Mouse (Mus musculus): ENCODE data around the gene Uqcc1.

The Uqcc1 gene

DNA sequence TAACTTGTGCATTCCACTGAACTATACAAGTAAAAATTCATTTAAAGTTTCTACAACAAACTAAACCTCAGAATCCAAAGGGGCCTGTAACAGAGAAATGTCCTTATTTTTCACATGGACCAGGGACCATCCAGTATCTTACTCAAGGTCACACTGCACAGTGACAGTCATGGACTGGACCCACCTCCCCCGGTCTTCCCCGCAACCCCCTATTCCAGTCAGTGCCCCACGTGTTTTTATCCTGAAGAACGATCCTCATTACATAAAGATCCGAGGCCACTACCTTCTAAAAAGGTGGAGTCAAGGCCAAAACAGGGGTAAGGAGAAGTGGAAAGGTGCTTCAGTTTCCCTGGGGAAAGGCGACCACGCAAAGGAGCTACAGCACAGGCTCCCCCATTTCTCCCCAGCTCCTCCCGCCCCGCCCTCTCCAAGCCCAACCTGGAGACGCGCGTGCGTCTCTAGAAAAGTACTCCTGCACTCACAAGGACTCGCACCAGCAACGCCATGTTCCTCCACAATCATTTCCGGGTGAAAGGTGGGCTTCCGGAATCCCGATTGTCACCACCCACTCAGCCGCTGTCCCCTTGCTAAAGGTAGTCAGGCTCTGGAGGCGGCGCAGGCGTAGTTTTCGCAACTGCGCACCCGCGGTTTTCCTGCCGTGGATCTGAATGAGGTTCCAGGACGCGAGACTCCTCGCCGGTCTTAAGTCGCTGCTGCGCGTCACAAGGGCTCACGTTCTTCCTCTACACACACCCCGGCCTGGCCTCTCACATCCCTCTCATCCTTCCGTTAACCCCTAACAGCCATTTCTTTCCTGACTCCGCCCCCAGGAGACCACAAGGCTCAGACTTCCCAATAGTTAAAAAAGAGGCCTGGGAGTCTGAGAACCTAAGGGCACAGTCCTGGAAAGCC is at the start of gene Uqcc1:
Gene Uqcc1, minus strand, starts transcription at position 780 of the 912 bp plus-strand sequence.
- in situ Hi-C loops (cut with MseI, MboI), result no loop called here

DNA sequence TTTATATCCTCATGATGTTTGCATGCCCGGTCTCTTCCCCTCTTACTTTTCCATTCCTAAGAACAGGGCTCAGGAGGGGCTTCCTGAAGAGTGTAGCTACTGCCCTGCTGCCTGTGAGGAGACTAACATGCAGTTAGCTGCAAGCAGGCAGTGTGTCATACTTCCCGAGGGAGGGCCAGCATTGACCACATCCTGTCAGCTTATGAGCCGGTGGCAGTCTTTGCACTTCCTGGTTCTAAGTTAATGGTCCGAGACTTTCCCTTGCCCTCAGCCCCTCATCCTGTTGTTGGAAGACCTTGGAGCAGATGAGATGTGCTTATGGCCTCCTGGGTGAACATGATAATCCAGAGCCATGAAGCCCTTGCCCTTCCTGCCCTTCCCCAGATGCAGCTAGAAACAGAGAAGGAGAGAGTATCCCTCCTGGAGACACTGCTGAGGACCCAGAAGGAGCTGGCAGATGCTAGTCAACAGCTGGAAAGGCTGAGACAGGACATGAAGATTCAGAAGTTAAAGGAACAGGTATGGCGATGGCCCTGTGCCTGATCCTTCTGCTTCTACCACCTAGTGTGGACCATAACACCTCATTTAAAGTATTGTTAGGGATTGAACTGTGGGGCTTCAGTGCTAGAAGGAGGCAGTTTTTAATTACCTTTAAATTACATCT is 49.4 kb upstream of the Uqcc1 start:
- in situ Hi-C loops (cut with MseI, MboI), result no loop called here

DNA sequence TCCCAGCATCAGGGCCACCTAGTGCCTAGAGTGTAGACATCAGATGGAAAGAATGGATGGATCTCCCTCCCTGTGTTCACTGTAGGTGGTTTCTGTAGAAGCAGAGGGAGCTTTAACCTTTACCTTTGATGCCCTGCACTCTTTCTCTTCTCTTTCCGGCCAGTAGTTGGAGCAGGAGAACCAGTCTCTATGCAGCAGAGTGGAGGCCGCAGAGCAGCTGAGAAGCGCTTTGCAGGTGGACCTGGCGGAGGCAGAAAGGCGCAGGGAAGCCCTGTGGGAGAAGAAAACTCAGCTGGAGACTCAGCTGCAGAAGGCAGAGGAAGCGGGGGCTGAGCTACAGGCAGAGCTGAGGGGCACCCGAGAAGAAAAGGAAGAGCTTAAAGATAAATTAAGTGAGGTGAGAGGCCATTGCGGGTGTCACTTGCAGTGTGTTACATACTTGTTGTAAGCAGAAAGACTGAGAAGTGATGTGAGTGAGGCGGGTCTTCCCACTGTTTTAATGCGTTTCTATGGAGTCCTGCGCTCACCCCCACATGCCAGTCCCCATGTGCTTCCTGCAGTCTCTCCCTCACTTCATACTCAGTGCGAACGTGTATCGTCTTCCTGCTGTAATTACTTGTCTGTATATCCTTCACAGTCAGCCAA is 44.1 kb upstream of the Uqcc1 start:
- in situ Hi-C loops (cut with MseI, MboI), result no loop called here

DNA sequence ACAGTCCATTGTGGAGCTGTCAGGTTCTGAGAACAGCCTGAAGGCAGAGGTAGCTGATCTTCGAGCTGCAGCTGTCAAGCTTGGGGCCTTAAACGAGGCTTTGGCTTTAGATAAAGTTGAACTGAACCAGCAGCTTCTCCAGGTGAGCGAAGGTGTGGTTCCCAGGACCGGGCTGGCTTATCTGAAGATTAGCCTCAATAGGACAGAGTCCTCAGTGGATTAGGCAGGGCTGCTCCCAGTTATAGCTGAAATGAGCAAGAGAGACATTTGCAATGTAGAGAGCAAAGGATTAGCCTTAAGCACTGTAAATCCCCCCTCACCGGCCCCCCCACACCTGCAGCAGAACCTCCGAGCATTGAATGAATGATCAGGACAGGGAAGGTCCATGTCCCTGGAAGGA is 43.2 kb upstream of the Uqcc1 start:
- in situ Hi-C loops (cut with MseI, MboI), result no loop called here

DNA sequence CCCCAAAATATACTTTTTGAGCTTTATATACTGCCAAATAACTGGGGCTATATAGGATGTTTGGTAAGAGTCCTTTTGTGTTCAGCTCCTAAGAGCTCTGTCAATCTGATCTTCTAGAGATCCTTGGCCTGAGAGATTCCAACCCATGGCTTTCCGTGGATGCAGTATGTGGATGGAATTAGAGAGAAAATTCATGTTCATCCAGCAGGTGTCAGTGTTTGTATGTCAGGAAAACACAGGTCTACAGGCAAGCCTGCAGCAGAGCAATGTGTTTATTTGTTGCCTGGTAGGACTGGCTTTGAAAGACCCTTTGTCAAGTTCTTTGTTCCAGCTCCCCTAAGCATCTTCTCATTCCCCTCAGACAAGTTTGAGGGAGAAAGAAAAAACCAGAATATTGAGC is 32.9 kb upstream of the Uqcc1 start:
- in situ Hi-C loops (cut with MseI, MboI), result no loop called here

DNA sequence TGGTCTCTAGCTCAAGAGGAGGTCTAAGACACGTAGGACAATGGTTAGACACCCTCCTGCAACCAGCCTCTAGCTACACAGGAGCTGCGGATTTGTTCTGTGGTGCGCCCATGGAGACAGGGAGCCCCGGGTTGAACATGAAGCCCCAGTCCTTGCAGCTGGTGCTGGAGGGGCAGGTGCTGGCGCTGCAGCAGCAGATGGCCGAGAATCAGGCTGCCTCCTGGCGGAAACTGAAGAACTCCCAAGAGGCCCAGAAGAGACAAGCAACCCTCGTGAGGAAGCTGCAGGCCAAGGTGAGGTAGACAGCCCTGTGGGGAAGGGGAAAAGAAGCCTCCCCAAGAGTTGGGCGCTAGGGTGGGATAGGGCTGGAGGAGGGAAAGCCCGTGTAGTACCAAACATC is 31.8 kb upstream of the Uqcc1 start:
- in situ Hi-C loops (cut with MseI, MboI), result no loop called here

DNA sequence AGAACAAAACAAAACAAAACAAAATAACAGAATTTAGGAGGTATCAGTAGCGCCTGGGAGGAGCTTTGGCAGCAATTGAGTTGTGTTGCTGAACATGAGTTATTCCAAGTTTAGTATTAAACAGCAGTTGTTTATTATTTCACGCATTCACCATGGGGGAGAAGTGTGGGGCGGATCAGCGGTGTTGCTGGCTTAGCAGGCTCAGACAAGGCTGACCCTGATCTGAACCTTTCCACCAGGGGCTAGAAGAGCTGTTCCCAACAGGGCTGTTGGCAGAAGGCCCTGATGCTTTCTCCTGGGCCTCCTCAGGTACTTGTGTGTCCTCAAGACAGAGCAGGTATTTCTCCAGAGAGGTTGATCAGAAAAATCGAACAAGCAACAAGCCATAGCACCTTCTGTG is 29.9 kb upstream of the Uqcc1 start:
- in situ Hi-C loops (cut with MseI, MboI), result no loop called here

DNA sequence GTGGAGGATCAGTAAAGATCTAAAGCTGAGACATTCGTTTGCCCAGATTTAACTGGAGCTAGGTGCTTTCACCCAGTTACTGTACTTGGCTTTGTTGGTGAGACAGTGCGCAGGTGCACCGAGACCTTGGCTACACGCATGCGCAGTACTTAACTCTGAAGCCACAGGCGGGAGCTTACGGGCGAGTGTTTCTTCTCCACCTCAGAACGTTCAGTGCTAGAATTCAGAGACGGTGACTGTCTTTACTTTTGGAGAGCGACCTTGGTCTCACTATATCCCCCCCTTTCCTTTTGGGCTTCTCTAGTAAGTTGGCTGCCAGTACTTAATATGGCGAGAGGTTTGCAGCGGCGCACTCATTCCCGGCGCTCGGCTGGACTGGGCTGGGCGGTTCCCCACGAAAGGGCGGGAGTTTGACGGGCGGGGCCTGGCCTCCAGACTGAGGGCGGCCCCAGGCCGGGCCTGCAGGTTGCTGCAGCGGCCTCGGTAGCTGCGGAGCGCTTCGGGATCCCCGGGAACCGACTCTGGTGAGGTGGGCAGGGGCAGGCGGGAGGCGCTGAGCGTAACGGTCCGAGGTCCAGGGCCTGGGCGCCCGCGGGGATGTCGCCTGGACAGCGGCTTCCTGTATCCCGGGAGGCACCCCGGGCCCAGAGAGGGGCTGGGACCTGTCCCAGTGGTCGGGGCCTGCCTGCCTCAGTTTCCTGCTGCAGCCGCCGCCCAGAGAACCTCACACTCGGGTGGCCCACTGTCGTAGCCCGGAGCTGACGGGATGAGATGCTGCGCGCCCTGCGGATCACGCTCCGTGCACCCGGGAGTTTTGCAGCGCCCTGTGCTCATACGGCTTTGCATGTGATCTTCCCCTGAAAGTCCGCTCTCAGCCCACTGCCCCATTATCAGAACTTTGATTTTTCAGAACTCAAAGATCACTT is 26.3 kb upstream of the Uqcc1 start, which contains the start of gene Cep250:
Gene Cep250, plus strand, starts transcription at position 325 of the 926 bp plus-strand sequence.
- in situ Hi-C loops (cut with MseI, MboI), result no loop called here

DNA sequence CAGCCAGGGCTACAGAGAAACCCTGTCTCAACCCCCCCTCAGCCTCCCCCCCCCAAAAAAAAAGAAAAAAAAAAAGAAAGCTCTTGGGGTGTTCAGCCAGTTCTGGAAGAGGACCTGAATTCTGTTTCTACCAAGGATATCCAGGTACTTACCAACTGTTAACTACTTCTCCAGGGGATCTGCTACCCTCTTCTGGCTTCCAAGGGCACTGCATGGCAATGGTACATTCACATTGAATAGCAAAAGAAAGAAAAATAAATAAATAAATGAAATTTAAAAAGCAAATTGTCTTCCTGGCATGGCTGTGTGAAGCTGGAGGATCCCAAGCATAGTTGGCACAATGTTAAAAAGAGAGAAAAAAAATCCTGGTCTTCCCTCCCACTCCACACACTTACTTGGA is 21.9 kb upstream of the Uqcc1 start:
- in situ Hi-C loops (cut with MseI, MboI), result no loop called here

DNA sequence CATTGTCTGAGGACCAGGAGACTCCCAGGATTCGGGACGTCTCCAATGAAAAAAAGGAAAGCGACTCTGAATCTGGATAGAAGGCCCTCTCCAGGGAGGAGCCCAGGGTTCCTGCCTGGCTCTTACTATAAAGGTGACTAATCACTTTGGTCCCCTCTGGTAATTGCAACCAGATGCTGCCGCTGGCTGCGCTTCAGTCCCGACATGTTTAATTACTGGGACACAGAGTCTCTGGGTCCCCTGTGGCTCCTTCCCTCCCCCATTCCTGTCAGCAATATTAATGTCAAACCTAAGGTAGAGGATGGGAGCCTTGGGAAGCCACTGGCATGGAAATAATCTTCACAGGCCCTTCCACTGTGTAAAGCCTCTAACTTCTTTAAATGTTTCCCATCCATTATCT is 19.3 kb upstream of the Uqcc1 start:
- in situ Hi-C loops (cut with MseI, MboI), result loop anchor here (5.0 kb wide), 2 partner anchors 102 to 107 kb away; no protein-coding TSS in a partner anchor

DNA sequence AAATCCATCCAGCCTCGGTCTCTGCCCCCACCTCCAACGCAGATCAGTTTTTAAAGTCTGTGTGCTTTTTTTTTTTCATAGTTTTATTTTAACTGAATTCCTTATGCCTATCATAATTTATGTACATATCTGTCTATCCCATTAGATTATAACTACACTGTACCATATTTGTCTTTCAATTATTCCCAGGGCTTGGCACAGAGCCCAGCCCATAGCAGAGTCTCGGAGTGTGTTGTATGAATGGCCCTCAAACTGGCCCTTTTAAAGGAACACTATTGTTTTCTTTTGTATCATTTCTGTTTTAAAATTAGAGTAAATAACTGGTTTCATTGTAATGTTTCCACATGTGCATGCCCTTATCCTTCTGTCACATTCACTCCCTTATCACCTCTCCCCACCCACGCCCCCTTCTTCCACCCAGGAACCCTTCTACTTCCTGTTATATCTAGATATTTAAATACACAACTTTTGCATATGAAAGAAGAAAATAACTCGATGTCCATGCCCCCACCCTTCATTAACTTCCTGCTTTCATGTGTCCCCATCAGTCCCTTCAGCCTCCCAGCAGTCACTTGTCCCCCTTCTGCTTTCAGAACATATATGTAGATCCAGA is 17.4 kb upstream of the Uqcc1 start:
- in situ Hi-C loops (cut with MseI, MboI), result loop anchor here (5.0 kb wide), 2 partner anchors 100 to 105 kb away; no protein-coding TSS in a partner anchor

DNA sequence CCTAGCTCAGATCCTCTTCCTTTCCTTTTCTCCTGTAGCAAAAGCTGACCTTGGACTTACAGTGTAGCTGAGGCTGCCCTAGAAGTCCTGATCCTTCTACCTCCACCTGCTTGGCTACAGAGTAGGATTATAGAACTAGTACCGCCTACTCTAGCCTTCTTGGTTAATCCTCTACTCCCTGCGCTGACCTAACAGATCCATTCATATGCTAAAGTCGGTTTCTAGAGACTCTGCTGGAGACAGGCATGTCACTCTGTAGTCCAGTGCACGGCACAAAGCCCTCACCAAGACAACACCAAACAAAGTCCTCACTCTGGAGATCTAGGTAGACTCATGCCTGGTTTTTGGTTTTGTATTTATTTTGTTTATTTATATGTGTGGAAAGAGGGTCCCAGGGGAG is 16.4 kb upstream of the Uqcc1 start:
- in situ Hi-C loops (cut with MseI, MboI), result loop anchor here (5.0 kb wide), 2 partner anchors 99 to 104 kb away; no protein-coding TSS in a partner anchor

DNA sequence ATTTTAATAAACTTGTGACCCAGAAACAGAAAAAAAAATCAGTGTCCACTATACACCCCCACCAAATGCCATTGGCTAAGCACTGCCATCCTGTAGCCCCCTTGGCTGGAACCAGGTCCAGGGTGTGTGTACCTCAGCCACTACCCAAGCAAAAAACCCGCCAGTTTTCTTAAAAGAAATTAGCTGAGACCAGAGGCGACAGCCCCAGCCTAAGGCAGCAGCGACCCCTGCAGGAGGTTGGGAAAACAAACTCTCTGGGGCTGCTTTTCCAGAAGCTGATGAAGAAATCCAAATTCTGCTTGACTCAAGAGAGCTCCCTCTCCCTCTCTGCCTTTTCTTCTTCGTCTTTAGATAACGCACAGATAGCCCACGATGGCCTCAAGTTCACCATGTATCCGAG is 16.0 kb upstream of the Uqcc1 start:
- in situ Hi-C loops (cut with MseI, MboI), result loop anchor here (5.0 kb wide), 2 partner anchors 99 to 104 kb away; no protein-coding TSS in a partner anchor

DNA sequence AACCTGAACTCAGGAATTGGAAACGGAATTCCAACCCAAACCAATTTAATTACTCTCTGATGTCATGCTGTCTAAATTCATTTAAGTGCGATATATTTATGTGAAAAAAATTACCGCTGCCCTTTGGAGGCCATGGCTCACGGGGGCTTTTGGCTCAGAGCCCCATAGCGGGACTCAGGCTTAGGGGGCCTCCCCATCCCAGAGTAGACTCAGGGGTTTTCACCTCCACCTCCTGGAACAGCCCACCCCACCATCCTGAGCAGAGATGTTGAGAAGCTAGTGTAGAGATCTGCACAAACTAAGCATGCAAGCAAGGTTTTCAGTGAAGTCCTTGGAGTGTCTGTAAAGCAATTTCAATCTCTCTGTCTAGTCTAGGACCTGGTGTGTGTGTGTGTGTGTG is 15.5 kb upstream of the Uqcc1 start:
- in situ Hi-C loops (cut with MseI, MboI), result loop anchor here (5.0 kb wide), 2 partner anchors 98 to 103 kb away; no protein-coding TSS in a partner anchor

DNA sequence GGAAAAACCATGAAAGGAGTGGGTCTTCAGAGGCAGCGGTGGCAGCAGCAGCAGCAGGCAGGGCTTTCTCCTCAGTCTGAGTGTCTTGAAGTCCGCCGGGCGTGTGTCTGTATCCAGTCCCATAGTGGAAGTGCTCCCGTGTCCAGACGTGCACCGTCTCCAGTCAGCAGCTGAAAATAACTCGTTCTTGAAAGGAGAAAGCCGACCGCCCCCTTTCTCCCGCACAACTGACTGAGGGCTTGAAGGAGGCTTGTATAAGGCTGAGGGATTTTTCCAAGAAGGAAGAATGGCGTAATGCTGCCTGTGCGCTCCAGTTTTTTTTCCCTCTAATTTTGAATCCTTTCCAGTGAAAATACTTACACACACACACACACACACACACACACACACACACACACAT is 15.0 kb upstream of the Uqcc1 start, which contains the start of gene Gdf5:
Gene Gdf5, minus strand, starts transcription at position 244 of the 400 bp plus-strand sequence.
- in situ Hi-C loops (cut with MseI, MboI), result loop anchor here (5.0 kb wide), 2 partner anchors 98 to 103 kb away; no protein-coding TSS in a partner anchor

DNA sequence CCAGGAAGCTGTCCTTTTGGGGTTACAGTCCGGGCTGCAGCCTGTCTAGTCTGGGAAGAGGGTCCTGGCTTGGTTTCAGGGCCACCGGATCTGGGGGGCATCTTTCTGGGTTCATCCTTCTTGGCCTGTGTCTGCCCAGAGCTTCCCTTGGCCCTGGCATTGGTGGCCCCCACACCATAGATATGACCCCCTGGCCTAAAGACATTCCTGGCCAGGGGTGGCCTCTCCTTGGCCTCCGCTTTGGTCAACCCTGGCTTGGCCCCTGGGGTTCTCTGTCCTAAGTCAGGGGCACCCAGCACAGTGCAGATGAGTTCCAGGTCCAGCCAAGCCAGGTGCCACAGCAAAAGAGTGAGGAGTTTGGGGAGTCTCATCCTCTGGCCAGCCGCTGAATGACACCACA is 14.6 kb upstream of the Uqcc1 start:
- in situ Hi-C loops (cut with MseI, MboI), result loop anchor here (5.0 kb wide), 2 partner anchors 97 to 102 kb away; no protein-coding TSS in a partner anchor

DNA sequence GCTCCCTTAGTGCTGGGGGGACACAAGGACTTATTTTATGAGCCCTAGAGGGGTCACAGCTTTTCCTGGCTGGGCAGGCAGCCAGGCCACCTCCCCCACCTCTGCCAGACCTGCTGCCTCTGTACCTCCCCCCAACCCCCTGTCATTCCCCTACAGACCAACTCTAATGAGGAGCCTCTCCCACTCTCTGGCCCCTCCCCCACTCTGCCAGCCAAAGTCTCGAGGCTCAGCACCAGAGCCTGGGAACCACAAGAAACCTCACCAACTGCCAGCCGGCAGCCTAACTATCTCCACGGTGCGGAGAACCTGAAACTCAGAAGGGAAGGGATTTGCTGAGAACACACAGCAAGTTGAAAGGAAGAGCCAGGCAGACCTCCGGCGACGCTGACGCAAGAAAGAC is 13.4 kb upstream of the Uqcc1 start:
- in situ Hi-C loops (cut with MseI, MboI), result no loop called here

DNA sequence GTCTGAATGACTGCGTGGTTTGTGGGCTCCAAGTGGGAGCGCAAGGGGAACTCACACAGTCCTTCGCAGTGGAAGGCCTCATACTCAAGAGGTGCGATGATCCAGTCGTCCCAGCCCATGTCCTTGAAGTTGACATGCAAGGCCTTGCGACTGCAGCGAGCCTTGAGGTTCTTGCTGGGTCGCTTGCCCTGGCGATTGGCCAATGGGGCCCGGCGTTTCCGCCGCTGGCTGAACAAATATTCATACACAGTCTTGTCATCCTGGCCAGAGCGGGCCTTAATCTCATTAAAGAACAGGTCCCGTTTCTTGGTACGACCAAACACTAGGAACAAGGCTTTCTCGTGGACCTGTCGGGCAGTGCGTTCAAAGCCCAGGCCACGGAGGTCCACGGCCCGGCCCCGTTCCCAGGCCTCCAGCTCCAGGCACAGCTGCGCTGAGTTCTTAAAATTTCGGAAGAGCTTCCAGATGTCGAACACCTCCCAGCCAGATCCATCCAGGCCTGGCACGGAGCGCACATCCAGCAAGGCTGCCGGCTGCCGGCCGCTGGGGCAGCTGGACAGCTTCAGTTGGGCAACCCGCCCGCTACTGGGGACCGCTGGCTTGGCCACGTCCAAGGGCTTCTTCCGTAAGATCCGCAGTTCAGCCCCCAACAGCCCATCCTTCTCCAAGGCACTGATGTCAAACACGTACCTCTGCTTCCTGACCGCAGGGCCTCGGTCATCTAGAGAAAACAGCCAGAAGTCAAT is 11.8 kb upstream of the Uqcc1 start:
- in situ Hi-C loops (cut with MseI, MboI), result no loop called here

DNA sequence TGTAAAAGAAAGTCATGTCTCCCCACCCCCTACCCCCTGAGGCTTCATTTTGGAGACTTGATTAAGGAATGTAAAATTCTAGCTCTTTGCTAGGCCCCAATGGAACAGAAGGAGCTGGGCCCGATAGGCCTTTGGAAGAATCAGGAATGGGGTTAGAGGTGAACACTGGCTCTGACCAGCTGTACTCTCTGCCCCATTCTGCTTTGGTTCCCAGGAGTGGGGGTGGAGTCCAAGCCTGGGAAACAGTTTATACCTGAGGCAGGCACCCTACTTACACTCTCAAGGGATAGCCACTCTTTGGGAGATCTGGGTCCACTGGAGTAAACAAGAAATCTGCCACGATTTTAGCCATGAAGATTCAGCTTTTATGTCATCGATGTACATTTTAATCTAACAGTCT is 10.6 kb upstream of the Uqcc1 start, which contains the start of gene Gm15557:
Gene Gm15557, plus strand, starts transcription at position 48 of the 400 bp plus-strand sequence.
- in situ Hi-C loops (cut with MseI, MboI), result no loop called here
